Mouse (Mus musculus) midbrain, embryonic 16.5 days (tissue): ENCODE data around the gene Il15. TPM values are rescaled to one million over a fixed set of nuclear protein-coding genes. Genes with fewer than 3 reads are reported as not detected.

Experiments
- ATAC-seq: fragments of 200-750 bp; cut with Nextera tagmentation; 2 replicates; pipeline ENCODE4 v1.8.0; 2017; ENCODE audit warnings: moderate TSS enrichment
- H3K27ac ChIP-seq: fragments of 300-500 bp; sonication (generic); 2 replicates; pipeline ENCODE4 v1.5.1; 2014; ENCODE audit warnings: mild to moderate bottlenecking, low read length, mixed read lengths
- H3K27me3 ChIP-seq: fragments of 300-500 bp; sonication (generic); 2 replicates; pipeline ENCODE4 v1.6.1; 2014; ENCODE audit warnings: low read depth, low read length, mixed read lengths; ENCODE audit not compliant: control insufficient read depth, insufficient read depth
- H3K36me3 ChIP-seq: fragments of 300-500 bp; sonication (generic); 2 replicates; pipeline ENCODE4 v1.6.1; 2014; ENCODE audit warnings: mild to moderate bottlenecking, low read length, moderate library complexity, mixed read lengths; ENCODE audit not compliant: control insufficient read depth, insufficient read depth
- H3K4me1 ChIP-seq: fragments of 300-500 bp; sonication (generic); 2 replicates; pipeline ENCODE4 v1.6.1; 2014; ENCODE audit warnings: mild to moderate bottlenecking, low read length, mixed read lengths; ENCODE audit not compliant: control insufficient read depth, insufficient read depth
- H3K4me2 ChIP-seq: fragments of 300-500 bp; sonication (generic); 2 replicates; pipeline ENCODE4 v1.6.1; 2014; ENCODE audit warnings: mild to moderate bottlenecking, low read length, mixed read lengths
- H3K4me3 ChIP-seq: fragments of 300-500 bp; sonication (generic); 2 replicates; pipeline ENCODE4 v1.5.1; 2014; ENCODE audit warnings: low read depth, mild to moderate bottlenecking, low read length, moderate library complexity, mixed read lengths
- H3K9ac ChIP-seq: fragments of 300-500 bp; sonication (generic); 2 replicates; pipeline ENCODE4 v1.6.1; 2014; ENCODE audit warnings: low read depth, low read length, mixed read lengths
- H3K9me3 ChIP-seq: fragments of 300-500 bp; sonication (generic); replicated peaks from 2 replicates; pipeline ENCODE4 v1.6.1; 2014; ENCODE audit warnings: mild to moderate bottlenecking, low read length, mixed read lengths; ENCODE audit not compliant: control insufficient read depth, poor library complexity, severe bottlenecking
- WGBS: fragments of 180-500 bp; shearing (Covaris S2); extraction: QIAGEN DNeasy Blood & Tissue Kit; methylation state at CpG from one replicate; pipeline ENCODE4 v1.1.7; 2014; 5-methylcytosine and 5-hydroxymethylcytosine counted together
- polyA plus RNA-seq: library from polyadenylated mRNA; unstranded; fragments of >200 nt; fragmentation: Nextera tagmentation; extraction: Ambion mirVana; gene quantifications from 2 replicates; pipeline ENCODE4 v1.2.1, GENCODE M21; 2015

The Il15 gene
- polyA plus RNA-seq, 1 experiment from 2014 or later: 1.1 TPM

GRCm38 (mm10) chr8:82382316-82382715 is 20.7 kb downstream of the Il15 start:
- Histone ChIP-seq H3K4me2 (no peak overlapping the region), H3K4me1 (no peaks in the 10 kb centered on the region), H3K27me3 (no peaks in the 10 kb centered on the region), H3K4me3 (no peak overlapping the region), H3K36me3 (no peaks in the 10 kb centered on the region), H3K27ac (no peak overlapping the region), H3K9me3 (no peaks in the 10 kb centered on the region), H3K9ac (no peak overlapping the region)
- no peak for ATAC-seq
- 38% methylated on average over 2 of the region's 2 CpGs for WGBS

GRCm38 (mm10) chr8:82374470-82374869 is 28.6 kb downstream of the Il15 start:
- Histone ChIP-seq H3K4me1 (no peaks in the 10 kb centered on the region), H3K9me3 (no peaks in the 10 kb centered on the region), H3K27ac (no peak overlapping the region), H3K27me3 (no peaks in the 10 kb centered on the region), H3K4me2 (no peak overlapping the region), H3K9ac (no peak overlapping the region), H3K4me3 (no peak overlapping the region), H3K36me3 (no peaks in the 10 kb centered on the region)
- WGBS: 94% methylated on average over 4 of the region's 4 CpGs
- ATAC-seq: no peak

- no peak for ATAC-seq
- H3K36me3 ChIP-seq: no peaks in the 10 kb centered on the region
These were observed 30.2 kb downstream of the Il15 start for GRCm38 (mm10) chr8:82372846-82373245.

GRCm38 (mm10) chr8:82370657-82371056 is 32.4 kb downstream of the Il15 start:
- H3K27me3 ChIP-seq: no peaks in the 10 kb centered on the region
- WGBS: 85% methylated on average over 6 of the region's 6 CpGs
- H3K4me2 ChIP-seq: no peak overlapping the region
- no peaks in the 10 kb centered on the region for H3K36me3 ChIP-seq
- ATAC-seq: no peak
- H3K27ac ChIP-seq: no peak overlapping the region
- no peaks in the 10 kb centered on the region for H3K4me1 ChIP-seq
- H3K4me3 ChIP-seq: no peak overlapping the region
- no peak overlapping the region for H3K9ac ChIP-seq
- H3K9me3 ChIP-seq: no peaks in the 10 kb centered on the region

More at GRCm38 (mm10) chr8:82372846-82373245, 30.2 kb downstream of the Il15 start:
- Histone ChIP-seq H3K4me3 (no peak overlapping the region), H3K27ac (no peak overlapping the region), H3K4me2 (no peak overlapping the region), H3K9me3 (no peaks in the 10 kb centered on the region), H3K9ac (no peak overlapping the region), H3K27me3 (no peaks in the 10 kb centered on the region), H3K4me1 (no peaks in the 10 kb centered on the region)
- 92% methylated on average over 6 of the region's 6 CpGs for WGBS

GRCm38 (mm10) chr8:82361061-82361460 is 42.0 kb downstream of the Il15 start:
- WGBS: 93% methylated on average over 1 of the region's 1 CpGs
- H3K4me3 ChIP-seq: no peak overlapping the region
- no peaks in the 10 kb centered on the region for H3K9me3 ChIP-seq
- no peaks in the 10 kb centered on the region for H3K4me1 ChIP-seq
- H3K27ac ChIP-seq: no peak overlapping the region
- no peaks in the 10 kb centered on the region for H3K27me3 ChIP-seq
- no peak overlapping the region for H3K4me2 ChIP-seq
- H3K36me3 ChIP-seq: no peaks in the 10 kb centered on the region
- ATAC-seq: no peak
- H3K9ac ChIP-seq: no peak overlapping the region

- WGBS: 83% methylated on average over 2 of the region's 2 CpGs
- ATAC-seq: no peak
- H3K4me3 ChIP-seq: no peak overlapping the region
These were observed 46.9 kb downstream of the Il15 start for GRCm38 (mm10) chr8:82356091-82356490.

GRCm38 (mm10) chr8:82351268-82351943 is 51.6 kb downstream of the Il15 start:
- ATAC-seq: no peak
- H3K4me2 ChIP-seq: no peak overlapping the region
- WGBS: 59% methylated on average over 1 of the region's 1 CpGs
- no peaks in the 10 kb centered on the region for H3K27me3 ChIP-seq
- H3K4me3 ChIP-seq: no peak overlapping the region
- no peaks in the 10 kb centered on the region for H3K36me3 ChIP-seq
- H3K27ac ChIP-seq: no peak overlapping the region
- no peaks in the 10 kb centered on the region for H3K4me1 ChIP-seq
- H3K9ac ChIP-seq: no peak overlapping the region
- H3K9me3 ChIP-seq: no peaks in the 10 kb centered on the region

More at GRCm38 (mm10) chr8:82356091-82356490, 46.9 kb downstream of the Il15 start:
- Histone ChIP-seq H3K36me3 (no peaks in the 10 kb centered on the region), H3K9me3 (no peaks in the 10 kb centered on the region), H3K27ac (no peak overlapping the region), H3K9ac (no peak overlapping the region), H3K27me3 (no peaks in the 10 kb centered on the region), H3K4me2 (no peak overlapping the region), H3K4me1 (no peaks in the 10 kb centered on the region)

- no peak for ATAC-seq
- Histone ChIP-seq H3K9ac (no peak overlapping the region), H3K9me3 (no peaks in the 10 kb centered on the region), H3K27me3 (no peaks in the 10 kb centered on the region), H3K4me2 (no peak overlapping the region), H3K4me3 (no peak overlapping the region), H3K27ac (no peak overlapping the region), H3K36me3 (no peaks in the 10 kb centered on the region), H3K4me1 (no peaks in the 10 kb centered on the region)
- WGBS: 75% methylated on average over 2 of the region's 2 CpGs
These were observed 53.7 kb downstream of the Il15 start for GRCm38 (mm10) chr8:82349299-82349698.

- no peaks in the 10 kb centered on the region for H3K27me3 ChIP-seq
- no peaks in the 10 kb centered on the region for H3K4me1 ChIP-seq
- H3K9ac ChIP-seq: no peak overlapping the region
- H3K4me2 ChIP-seq: no peak overlapping the region
- WGBS: 79% methylated on average over 3 of the region's 3 CpGs
- 0 out of 2 replicates have a peak, but pooled peaks have one; percentile 28 for ATAC-seq
- no peaks in the 10 kb centered on the region for H3K9me3 ChIP-seq
- H3K4me3 ChIP-seq: no peak overlapping the region
- no peak overlapping the region for H3K27ac ChIP-seq
- H3K36me3 ChIP-seq: no peaks in the 10 kb centered on the region
These were observed 56.5 kb downstream of the Il15 start for GRCm38 (mm10) chr8:82346485-82346884.
